Mouse (Mus musculus) ES-E14 (cell line): ENCODE measurements around the gene 1700037C18Rik. TPM values are rescaled to one million over a fixed set of nuclear protein-coding genes. Genes with fewer than 3 reads are reported as not detected.

Experiments
- DNase-seq: peaks from one replicate; pipeline ENCODE4 v3.0.0-alpha.2; 2013; ENCODE audit warnings: low read depth, low spot score
- H3K27ac ChIP-seq: 2 replicates; pipeline ENCODE4 v1.5.1; 2012; ENCODE audit warnings: low read depth, mild to moderate bottlenecking, low read length, moderate library complexity, mixed read lengths; ENCODE audit not compliant: poor library complexity, insufficient read depth, severe bottlenecking
- H3K36me3 ChIP-seq: 2 replicates; pipeline ENCODE4 v1.6.1; 2012; ENCODE audit warnings: mild to moderate bottlenecking, low read length, moderate library complexity, mixed read lengths; ENCODE audit not compliant: control insufficient read depth, poor library complexity, insufficient read depth, severe bottlenecking
- H3K4me1 ChIP-seq, 2 experiments: fragments of 150-350 bp in 1 of 2; sonication (generic) in 1 of 2; 2 replicates each; pipeline ENCODE4 v1.6.1; 2012; ENCODE audit warnings: low read length in 2 of 2, mild to moderate bottlenecking in 1 of 2, mixed read lengths in 1 of 2; ENCODE audit not compliant: control insufficient read depth in 2 of 2, insufficient read depth in 2 of 2, poor library complexity in 1 of 2
- H3K4me3 ChIP-seq, 2 experiments: fragments of 150-350 bp in 1 of 2; sonication (generic) in 1 of 2; 2 replicates each; pipeline ENCODE4 v1.5.1; 2012; ENCODE audit warnings: low read length in 2 of 2, low read depth in 1 of 2, mild to moderate bottlenecking in 1 of 2, mixed read lengths in 1 of 2; ENCODE audit not compliant: insufficient read depth in 1 of 2, poor library complexity in 1 of 2, severe bottlenecking in 1 of 2
- H3K9ac ChIP-seq: 2 replicates; pipeline ENCODE4 v1.6.1; 2012; ENCODE audit warnings: low read depth, mild to moderate bottlenecking, low read length, mixed read lengths; ENCODE audit not compliant: poor library complexity, insufficient read depth, severe bottlenecking
- H3K9me3 ChIP-seq: fragments of 150-350 bp; sonication (generic); 2 replicates; pipeline ENCODE4 v1.6.1; 2012; ENCODE audit warnings: low read depth, mild to moderate bottlenecking, low read length; ENCODE audit not compliant: control insufficient read depth, insufficient read depth
- CHD2 ChIP-seq: IDR thresholded peaks from 2 replicates; pipeline ENCODE4 v1.6.1; 2014; ENCODE audit warnings: mild to moderate bottlenecking, low read depth, low read length, inconsistent platforms
- HCFC1 ChIP-seq: IDR thresholded peaks from 2 replicates; pipeline ENCODE4 v1.6.1; 2012; ENCODE audit warnings: low read length, inconsistent platforms, borderline replicate concordance; ENCODE audit not compliant: insufficient read depth
- MAFK ChIP-seq: IDR thresholded peaks from 2 replicates; pipeline ENCODE4 v1.6.1; 2014; ENCODE audit warnings: mild to moderate bottlenecking, low read depth, low read length, inconsistent platforms; ENCODE audit not compliant: insufficient read depth
- ZC3H11A ChIP-seq: IDR thresholded peaks from 2 replicates; pipeline ENCODE4 v1.6.1; 2012; ENCODE audit warnings: low read depth, mild to moderate bottlenecking, inconsistent platforms, low read length, borderline replicate concordance
- ZNF384 ChIP-seq: IDR thresholded peaks from 2 replicates; pipeline ENCODE4 v1.6.1; 2012; ENCODE audit warnings: low read depth, low read length, inconsistent platforms
- in situ Hi-C, 2 experiments: fragments of 600-800 bp; cut with MboI; formaldehyde crosslinking; loops; one replicate each; pipeline ENCODE4 v1.15.1; 2025; ENCODE audit warnings: low sequenced_read_pairs in 2 of 2, inconsistent platforms in 1 of 2; ENCODE audit not compliant: unreplicated experiment in 2 of 2
- total RNA-seq: library from RNA; depleted of rRNA; stranded (reverse); fragments of 300-350 nt; gene quantifications from 2 replicates; pipeline ENCODE4 v1.2.3, GENCODE M21; 2012

The 1700037C18Rik gene
- total RNA-seq, 1 experiment, result 1.7 TPM

- no peaks in the 10 kb centered on the region for H3K9me3 ChIP-seq
- no peak for DNase-seq
- peaks cover 0 to 2% of the 10 kb centered on the region in 2 experiments; a peak in 1 of 4 replicates for H3K4me1 ChIP-seq
- peak overlapping the region; percentile 15; the same call in 1 of the 2 replicates for H3K27ac ChIP-seq
- no peak for TF ChIP-seq CHD2
- in situ Hi-C loops, result no loop called here
- peaks cover 10% of the 10 kb centered on the region for H3K36me3 ChIP-seq
- peak overlapping the region; percentile 4; the same call in 1 of the 2 replicates for H3K9ac ChIP-seq
- no peak overlapping the region for H3K4me3 ChIP-seq
Measured at GRCm38 (mm10) chr16:3895173-3895792, 13.2 kb downstream of the 1700037C18Rik start.

DNA sequence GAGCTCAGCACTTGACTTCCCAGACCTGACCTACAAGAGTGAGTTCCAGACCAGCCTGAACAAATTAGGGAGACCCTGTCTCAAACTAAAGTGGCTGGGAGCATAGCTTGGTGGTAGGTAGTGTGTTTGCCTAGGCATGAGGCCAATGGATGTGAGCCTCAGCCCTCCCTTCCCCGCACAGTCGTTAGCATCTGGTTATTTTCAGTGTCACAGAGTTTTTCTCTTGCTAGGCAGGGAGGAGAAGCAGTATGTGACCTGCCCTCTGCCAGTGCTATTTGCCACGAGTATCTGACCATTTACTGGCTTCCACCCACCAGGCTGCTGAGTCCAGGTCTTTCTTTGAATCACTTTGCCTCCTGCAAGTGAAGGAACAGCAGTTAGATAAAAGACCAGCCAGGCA, 14.8 kb downstream of the 1700037C18Rik start:
- no peaks in the 10 kb centered on the region for H3K9me3 ChIP-seq
- H3K4me3 ChIP-seq, result no peak overlapping the region
- in situ Hi-C loops, result no loop called here
- peaks cover 6% of the 10 kb centered on the region; the same call in 1 of the 2 replicates for H3K36me3 ChIP-seq
- no peak overlapping the region for H3K27ac ChIP-seq
- no peak for DNase-seq
- no peak for TF ChIP-seq HCFC1
- no peak for TF ChIP-seq ZNF384
- no peak for TF ChIP-seq ZC3H11A
- no peak for TF ChIP-seq CHD2
- no peak for TF ChIP-seq MAFK
- H3K9ac ChIP-seq, result no peak overlapping the region
- peaks cover 0 to 4% of the 10 kb centered on the region in 2 experiments; a peak in 1 of 4 replicates for H3K4me1 ChIP-seq

DNA sequence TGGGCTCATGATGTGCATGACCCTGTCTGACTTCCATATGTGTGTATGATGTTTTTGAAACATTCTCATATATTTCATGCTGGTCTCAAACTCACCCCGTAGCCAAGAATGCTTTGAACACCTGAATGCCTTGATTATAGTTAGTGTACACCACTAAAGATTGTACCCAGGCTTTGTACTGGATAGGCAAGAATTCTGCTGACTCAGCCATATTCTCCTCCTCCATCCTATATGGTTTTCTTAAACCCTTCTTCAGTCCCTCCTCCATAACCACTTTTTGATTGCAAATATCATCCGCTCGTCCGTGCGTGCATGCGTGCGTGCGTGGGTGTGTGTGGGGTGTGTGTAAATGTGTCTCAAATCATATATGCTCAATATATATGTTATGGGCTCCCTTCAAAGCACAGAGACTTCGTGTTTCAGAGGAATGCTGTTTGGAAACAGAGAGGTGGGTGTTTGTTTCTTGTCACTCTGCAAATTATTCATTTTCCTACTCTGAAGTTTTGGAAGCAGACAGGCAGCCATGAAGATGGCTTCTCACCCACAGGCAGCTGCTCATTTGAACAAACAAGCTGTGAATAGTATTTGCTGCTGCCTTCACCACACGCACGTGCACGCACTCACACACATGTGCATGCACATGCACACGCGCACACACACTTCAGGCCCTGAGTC, 16.7 kb downstream of the 1700037C18Rik start:
- no peak for TF ChIP-seq CHD2
- TF ChIP-seq HCFC1, result no peak
- peak; percentile 95 for TF ChIP-seq MAFK
- TF ChIP-seq ZNF384, result no peak
- TF ChIP-seq ZC3H11A, result no peak
- no peak overlapping the region for H3K27ac ChIP-seq

DNA sequence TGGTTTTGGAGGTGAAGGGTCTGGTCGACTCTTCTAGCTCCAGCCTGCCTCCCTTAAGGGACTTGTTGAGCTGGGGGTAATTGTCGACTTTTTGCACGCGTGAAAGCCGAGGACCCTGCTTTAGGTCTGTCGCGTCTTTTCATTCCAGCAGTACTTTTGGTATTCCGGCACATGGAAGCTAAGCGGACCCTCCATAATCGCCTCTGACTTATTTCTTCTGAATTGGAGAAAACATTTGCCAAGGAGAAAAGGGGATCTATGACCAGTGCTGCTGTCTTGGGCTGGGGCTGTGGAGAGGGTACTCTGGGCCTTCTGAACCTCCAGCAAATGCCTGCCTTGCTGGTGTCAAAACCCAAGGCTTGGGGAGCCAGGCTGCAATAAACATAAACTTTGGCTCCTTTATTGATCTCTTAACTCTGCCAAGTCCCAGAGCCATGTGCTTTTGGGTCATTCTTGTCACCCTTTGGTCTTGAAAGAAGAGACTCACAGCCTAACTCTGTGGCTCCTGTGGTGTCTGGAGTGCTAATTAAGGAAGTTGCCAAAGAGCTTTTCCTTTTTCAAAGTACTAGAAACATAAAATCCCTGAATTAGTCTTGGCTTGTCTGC, 23.3 kb downstream of the 1700037C18Rik start:
- H3K9me3 ChIP-seq, result no peaks in the 10 kb centered on the region
- DNase-seq, result no peak
- H3K4me1 ChIP-seq, result 0 out of 4 replicates have a peak, but pooled peaks cover 0 to 2% of the 10 kb centered on the region in 2 experiments
- peak overlapping the region; percentile 95 to 98 for H3K4me3 ChIP-seq
- in situ Hi-C loops, result no loop called here
- no peak overlapping the region for H3K27ac ChIP-seq
- H3K36me3 ChIP-seq, result no peaks in the 10 kb centered on the region
- TF ChIP-seq CHD2 (no peak), ZNF384 (no peak), HCFC1 (no peak), ZC3H11A (no peak), MAFK (no peak)
- peak overlapping the region; percentile 94 for H3K9ac ChIP-seq

More for the DNA sequence above, 16.7 kb downstream of the 1700037C18Rik start:
- Histone ChIP-seq H3K9me3 (no peaks in the 10 kb centered on the region), H3K4me1 (peaks cover 0 to 4% of the 10 kb centered on the region in 2 experiments; a peak in 1 of 4 replicates), H3K36me3 (peaks cover 3% of the 10 kb centered on the region; the same call in 1 of the 2 replicates), H3K9ac (no peak overlapping the region), H3K4me3 (no peak overlapping the region)
- DNase-seq, result no peak
- in situ Hi-C loops, result no loop called here
